Mouse (Mus musculus) forebrain, embryonic 10.5 days (tissue): ENCODE measurements at regions not wholly inside any gene's neighbourhood (a gene's known extent, or its start where the extent isn't known, plus 50 kb on each side); places are given as distances from the start of the nearest gene placed in this dataset.

Source experiments
- DNase-seq: peaks from one replicate; pipeline ENCODE4 v3.0.0-alpha.2; 2017; ENCODE audit warnings: low spot score; ENCODE audit errors: extremely low spot score
- H3K27ac ChIP-seq: fragments of 300-500 bp; sonication (generic); 2 replicates; pipeline ENCODE4 v1.5.1; 2016; ENCODE audit warnings: mild to moderate bottlenecking
- H3K27me3 ChIP-seq: fragments of 300-500 bp; sonication (generic); 2 replicates; pipeline ENCODE4 v1.6.1; 2016; ENCODE audit warnings: mild to moderate bottlenecking; ENCODE audit not compliant: poor library complexity, severe bottlenecking
- H3K36me3 ChIP-seq: fragments of 300-500 bp; sonication (generic); replicated peaks from 2 replicates; pipeline ENCODE4 v1.6.1; 2016; ENCODE audit warnings: mild to moderate bottlenecking, moderate library complexity
- H3K4me1 ChIP-seq: fragments of 300-500 bp; sonication (generic); 2 replicates; pipeline ENCODE4 v1.6.1; 2016
- H3K4me3 ChIP-seq: fragments of 300-500 bp; sonication (generic); 2 replicates; pipeline ENCODE4 v1.5.1; 2016; ENCODE audit warnings: mild to moderate bottlenecking, moderate library complexity
- H3K9me3 ChIP-seq: fragments of 300-500 bp; sonication (generic); 2 replicates; pipeline ENCODE4 v1.6.1; 2016; ENCODE audit warnings: mild to moderate bottlenecking, moderate library complexity
- WGBS: fragments of 180-500 bp; shearing (Covaris S2); methylation state at CpG from one replicate; pipeline ENCODE4 v1.1.7; 2016; 5-methylcytosine and 5-hydroxymethylcytosine counted together

DNA sequence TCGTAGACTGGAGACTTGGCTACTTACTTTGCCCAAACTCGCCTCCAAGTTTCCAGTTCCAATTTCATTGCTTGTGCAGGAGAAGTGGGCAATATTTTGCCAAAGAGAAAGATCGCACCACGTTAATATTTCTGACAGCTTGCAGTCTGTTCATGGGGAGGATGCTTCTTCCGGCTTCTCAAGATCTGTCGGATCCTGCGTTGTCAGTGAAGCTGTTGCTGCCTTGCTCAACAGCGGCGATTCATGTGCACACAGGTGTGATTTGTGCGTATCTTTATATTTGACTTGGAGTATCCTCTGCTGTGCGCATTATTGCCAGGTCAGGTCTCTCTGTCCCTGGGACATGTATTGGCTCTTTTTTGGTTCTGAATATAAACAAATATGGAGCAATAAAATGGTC is 118.3 kb downstream of the Btg1 start:
- DNase-seq, result no peak
- Histone ChIP-seq H3K27me3 (no peaks in the 10 kb centered on the region), H3K36me3 (no peaks in the 10 kb centered on the region), H3K9me3 (no peaks in the 10 kb centered on the region), H3K27ac (no peak overlapping the region), H3K4me3 (no peak overlapping the region), H3K4me1 (no peaks in the 10 kb centered on the region)
- WGBS, result 95% methylated on average over 11 of the region's 11 CpGs

DNA sequence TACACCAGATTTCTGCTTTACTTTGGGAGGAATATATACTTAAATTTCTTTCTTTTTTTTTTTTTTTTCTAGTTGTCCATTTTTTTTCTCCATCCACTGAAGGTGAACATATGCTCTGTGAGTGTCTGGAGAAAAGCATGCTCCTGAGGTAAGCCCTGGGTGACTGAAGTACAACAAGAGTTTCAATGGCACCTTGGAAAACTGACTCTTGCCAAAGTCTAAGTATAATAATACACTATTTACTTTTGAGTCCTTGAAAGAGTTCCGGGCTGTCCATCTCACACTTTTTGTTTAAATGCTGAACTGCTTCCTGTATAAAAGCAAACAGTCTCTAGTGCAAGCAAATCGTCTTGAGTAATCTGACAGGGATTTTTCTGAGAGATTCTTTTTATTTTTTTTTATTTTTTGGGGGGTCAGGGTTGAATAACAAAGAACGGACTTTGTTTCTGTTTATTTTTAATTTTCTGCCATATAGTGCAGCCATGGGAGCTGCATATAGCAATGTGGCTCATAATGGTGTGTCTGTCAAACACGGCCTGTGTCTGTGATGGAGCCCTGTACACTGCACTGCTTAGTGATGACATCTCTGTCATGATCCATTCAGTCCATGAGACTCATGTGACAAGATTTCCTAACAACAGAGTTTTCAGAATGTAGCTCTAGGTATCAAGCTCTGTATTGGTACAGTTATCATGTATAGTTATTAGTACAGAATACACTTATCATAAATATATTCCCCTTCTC is 119.3 kb downstream of the Btg1 start:
- no peaks in the 10 kb centered on the region for H3K36me3 ChIP-seq
- H3K27me3 ChIP-seq, result no peaks in the 10 kb centered on the region
- no peaks in the 10 kb centered on the region for H3K4me1 ChIP-seq
- no peak overlapping the region for H3K4me3 ChIP-seq
- H3K9me3 ChIP-seq, result no peaks in the 10 kb centered on the region
- DNase-seq, result no peak
- WGBS, result 87% methylated on average over 4 of the region's 4 CpGs
- no peak overlapping the region for H3K27ac ChIP-seq

DNA sequence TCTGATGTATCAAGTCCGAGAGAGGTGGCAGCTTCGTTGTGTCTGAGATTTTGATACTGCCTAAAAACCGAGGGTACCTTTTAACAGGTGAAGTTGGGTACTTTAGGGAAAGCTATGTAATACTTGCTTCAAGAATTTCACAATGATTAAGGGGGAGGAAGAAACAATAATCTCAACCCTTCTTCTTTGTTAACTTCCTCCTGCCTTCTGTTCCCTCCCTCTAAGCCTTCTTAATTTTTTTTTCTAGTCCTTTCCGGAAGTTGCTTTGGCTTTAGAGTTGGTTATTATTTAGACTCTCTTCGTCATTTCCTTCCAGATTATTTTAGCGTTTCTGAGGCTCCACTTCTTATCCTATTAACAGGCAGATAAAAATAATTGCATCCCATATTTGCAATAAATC is 121.2 kb downstream of the Btg1 start:
- Histone ChIP-seq H3K9me3 (no peaks in the 10 kb centered on the region), H3K27ac (no peak overlapping the region), H3K4me1 (no peaks in the 10 kb centered on the region), H3K4me3 (no peak overlapping the region), H3K27me3 (no peaks in the 10 kb centered on the region), H3K36me3 (no peaks in the 10 kb centered on the region)
- DNase-seq, result no peak
- 95% methylated on average over 6 of the region's 6 CpGs for WGBS

DNA sequence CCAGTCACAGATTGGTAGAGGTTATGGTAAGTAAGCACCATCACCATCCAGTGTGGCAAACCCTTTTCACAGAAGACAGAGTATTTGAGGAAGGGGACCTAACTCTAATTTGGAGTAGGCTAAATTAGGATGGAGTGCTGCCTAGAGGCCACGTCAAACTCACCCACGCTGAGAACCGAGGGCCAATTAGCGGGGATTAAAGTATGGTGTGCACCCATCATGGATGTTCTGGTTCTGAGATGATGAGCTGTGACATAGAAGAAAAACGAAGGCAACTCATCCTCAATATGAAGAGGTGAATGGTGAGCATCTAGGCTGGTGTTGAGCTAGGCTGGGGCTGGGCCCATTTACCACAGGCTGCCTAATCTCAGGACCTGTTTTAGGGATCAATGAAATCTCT is 121.8 kb downstream of the Btg1 start:
- H3K4me1 ChIP-seq, result no peaks in the 10 kb centered on the region
- H3K9me3 ChIP-seq, result no peaks in the 10 kb centered on the region
- H3K4me3 ChIP-seq, result no peak overlapping the region
- no peak for DNase-seq
- no peak overlapping the region for H3K27ac ChIP-seq
- no peaks in the 10 kb centered on the region for H3K36me3 ChIP-seq
- WGBS, result 89% methylated on average over 5 of the region's 5 CpGs
- H3K27me3 ChIP-seq, result no peaks in the 10 kb centered on the region

DNA sequence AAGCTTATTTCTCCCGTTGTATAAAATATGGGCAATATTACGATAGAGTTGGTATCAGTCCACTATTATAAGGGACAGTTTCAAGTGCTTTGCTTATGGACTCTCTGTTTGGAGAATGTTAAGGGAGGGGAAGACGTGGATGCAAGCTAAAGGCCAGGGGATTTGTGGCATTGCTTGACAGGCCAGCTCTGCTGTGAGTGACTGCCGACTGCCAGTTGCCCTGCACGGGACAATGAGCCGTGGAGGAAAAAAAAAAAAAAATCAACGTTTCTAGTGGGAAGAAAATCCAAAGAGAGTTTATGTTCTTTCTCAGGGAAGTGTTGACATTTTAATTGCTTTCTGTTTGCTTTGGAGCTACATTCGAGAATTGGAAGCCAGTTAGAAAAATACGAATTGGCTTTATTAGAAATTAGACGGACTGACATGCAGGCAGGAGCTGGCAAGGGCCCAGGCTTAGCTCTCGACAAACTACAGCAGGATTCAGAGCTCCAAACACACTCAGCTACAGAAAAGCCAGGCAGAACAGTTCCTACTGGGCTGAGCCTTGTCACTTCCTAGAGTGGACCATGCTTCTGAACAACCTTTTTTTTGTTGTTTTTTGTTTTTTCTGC is 127.5 kb downstream of the Btg1 start:
- Histone ChIP-seq H3K4me3 (no peak overlapping the region), H3K27me3 (no peaks in the 10 kb centered on the region), H3K9me3 (no peaks in the 10 kb centered on the region), H3K27ac (no peak overlapping the region), H3K4me1 (no peaks in the 10 kb centered on the region), H3K36me3 (no peaks in the 10 kb centered on the region)
- no peak for DNase-seq
- WGBS, result 79% methylated on average over 11 of the region's 11 CpGs

DNA sequence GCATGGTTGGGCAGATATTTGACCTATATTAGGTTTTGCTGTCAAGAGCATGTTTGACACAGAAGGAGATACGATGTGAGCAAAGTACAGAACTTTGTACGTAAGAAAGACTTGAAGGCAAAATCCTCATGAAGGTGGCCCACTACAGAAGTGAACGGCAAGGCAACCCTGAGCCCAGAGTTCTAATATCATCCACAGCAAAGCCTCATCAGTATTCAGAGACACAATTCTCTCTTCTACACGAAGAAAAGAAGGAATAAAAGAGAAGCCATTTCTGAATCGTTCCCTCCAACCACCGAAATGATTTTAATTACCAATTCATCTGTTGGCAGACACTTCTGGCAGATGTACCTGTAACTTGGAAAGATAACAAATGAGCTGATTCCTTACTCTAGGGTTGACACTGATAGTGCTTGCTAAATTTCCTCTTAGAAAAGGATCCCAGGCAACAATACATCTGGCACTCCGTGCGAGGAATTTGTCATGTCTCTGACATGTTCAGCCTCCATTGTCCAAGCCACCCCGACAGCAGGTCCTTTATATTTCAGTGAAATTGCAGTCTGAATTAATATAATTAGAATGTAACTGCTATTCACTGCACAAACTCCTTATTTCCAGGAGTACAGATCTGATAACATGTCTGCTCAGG is 130.3 kb downstream of the Btg1 start:
- no peak overlapping the region for H3K4me3 ChIP-seq
- no peaks in the 10 kb centered on the region for H3K27me3 ChIP-seq
- 94% methylated on average over 9 of the region's 9 CpGs for WGBS
- no peak overlapping the region for H3K27ac ChIP-seq
- H3K36me3 ChIP-seq, result no peaks in the 10 kb centered on the region
- DNase-seq, result no peak
- peaks cover 15% of the 10 kb centered on the region for H3K4me1 ChIP-seq
- no peaks in the 10 kb centered on the region for H3K9me3 ChIP-seq

DNA sequence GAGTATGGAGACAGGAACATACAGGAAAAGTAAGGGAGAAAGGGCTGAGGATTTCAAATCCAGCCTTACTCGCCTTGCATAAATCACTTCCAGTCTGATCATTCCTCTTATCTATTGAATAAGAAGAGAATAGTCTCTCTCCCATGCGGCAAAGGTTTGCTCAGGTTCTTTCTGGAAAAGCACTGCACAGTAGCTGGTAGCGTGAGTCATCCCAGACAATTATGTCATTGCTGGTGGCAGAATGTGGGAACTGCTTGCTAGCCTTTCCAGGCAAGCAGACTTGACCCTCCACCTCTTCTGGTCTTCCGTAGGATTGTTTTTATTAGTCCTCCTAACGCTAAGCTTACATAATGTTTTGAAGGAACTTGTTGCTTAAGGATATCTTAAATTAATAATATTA is 134.1 kb downstream of the Btg1 start:
- WGBS, result 68% methylated on average over 5 of the region's 5 CpGs
- no peak overlapping the region for H3K27ac ChIP-seq

DNA sequence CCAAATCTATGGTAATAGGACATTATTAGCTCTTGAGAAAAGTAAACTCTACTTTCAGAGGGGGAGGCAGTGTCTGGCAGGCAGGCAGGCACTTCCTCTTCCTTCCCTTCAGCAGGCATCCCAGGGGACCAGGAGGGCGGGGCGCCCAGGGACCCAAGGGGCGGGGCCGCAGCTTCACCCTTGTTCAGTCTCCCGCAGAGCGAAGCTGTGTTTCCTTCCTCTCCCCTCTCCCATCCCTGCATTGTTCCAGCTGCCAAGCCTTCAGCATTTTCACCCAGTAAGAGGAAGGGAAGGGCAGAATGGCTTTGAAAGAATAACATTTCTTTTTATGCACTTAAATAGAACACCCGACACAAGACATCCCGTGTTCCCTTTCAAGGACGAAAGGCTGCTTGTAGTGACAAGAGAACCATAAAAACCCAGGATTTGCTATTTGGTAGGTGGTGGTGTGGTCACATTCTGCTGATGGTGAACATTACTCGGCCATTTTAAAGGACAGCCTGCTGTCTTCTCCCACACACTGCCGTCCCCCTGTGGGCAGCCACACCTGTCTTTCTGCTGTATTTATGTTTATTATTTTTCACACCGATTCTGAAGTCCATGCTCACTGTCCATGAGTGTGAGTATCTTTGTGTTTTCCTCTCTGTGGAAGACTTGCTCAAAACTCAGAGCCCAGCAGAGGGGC is 134.9 kb downstream of the Btg1 start:
- WGBS, result 26% methylated on average over 12 of the region's 12 CpGs
- Histone ChIP-seq H3K4me3 (peak overlapping the region; percentile 29; the same call in 1 of the 2 replicates), H3K27me3 (no peaks in the 10 kb centered on the region), H3K9me3 (no peaks in the 10 kb centered on the region), H3K27ac (peak overlapping the region; percentile 56), H3K4me1 (peaks cover 47% of the 10 kb centered on the region), H3K36me3 (no peaks in the 10 kb centered on the region)
- peak; percentile 26 for DNase-seq

More for the DNA sequence above, 134.1 kb downstream of the Btg1 start:
- Histone ChIP-seq H3K27me3 (no peaks in the 10 kb centered on the region), H3K4me1 (peaks cover 38% of the 10 kb centered on the region), H3K9me3 (no peaks in the 10 kb centered on the region), H3K4me3 (no peak overlapping the region), H3K36me3 (no peaks in the 10 kb centered on the region)
- no peak for DNase-seq

DNA sequence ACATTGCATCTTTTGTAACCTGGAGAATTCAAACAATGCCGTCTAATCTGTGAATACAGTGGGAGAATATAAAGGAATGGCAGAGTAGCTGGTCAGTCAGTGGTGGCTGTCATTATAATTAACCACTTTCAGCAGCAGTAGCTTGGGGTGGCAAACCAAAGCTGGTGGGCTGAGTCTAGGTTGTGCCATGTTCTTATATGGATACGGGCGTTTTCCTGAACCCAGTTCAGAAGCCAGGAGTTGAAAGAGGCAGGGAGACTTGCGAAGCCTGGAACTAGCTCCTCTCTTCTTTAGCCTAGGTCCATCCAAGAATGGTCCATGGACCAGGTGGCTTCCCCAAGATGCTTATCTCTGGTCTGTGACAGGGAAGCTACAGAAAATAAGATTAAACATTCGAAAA is 135.7 kb downstream of the Btg1 start:
- Histone ChIP-seq H3K27ac (no peak overlapping the region), H3K4me3 (no peak overlapping the region), H3K36me3 (no peaks in the 10 kb centered on the region), H3K9me3 (no peaks in the 10 kb centered on the region), H3K27me3 (no peaks in the 10 kb centered on the region), H3K4me1 (peaks cover 47% of the 10 kb centered on the region)
- DNase-seq, result no peak
- 90% methylated on average over 5 of the region's 5 CpGs for WGBS

DNA sequence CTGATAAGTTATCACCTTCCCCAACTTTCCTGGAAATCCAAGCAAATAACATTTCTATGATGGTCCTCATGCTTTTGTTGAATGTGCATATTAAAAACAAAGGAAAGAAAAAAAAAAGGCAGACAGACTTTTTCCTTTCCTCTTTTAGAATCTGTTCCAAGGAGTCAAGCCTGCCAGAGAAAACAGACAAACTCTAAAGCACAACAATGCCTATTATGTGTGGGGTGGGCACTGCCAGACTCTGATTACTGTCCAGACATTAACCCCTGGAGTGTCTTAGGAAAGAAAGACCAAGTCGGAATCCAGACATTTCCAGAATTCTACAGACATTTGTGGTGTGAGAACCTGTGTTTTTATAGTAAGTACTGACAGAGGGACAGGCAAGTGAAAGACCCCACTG is 136.7 kb downstream of the Btg1 start:
- Histone ChIP-seq H3K27ac (no peak overlapping the region), H3K4me1 (peaks cover 47% of the 10 kb centered on the region), H3K27me3 (no peaks in the 10 kb centered on the region), H3K36me3 (no peaks in the 10 kb centered on the region), H3K4me3 (no peak overlapping the region), H3K9me3 (no peaks in the 10 kb centered on the region)
- 67% methylated on average over 1 of the region's 1 CpGs for WGBS
- DNase-seq, result no peak

DNA sequence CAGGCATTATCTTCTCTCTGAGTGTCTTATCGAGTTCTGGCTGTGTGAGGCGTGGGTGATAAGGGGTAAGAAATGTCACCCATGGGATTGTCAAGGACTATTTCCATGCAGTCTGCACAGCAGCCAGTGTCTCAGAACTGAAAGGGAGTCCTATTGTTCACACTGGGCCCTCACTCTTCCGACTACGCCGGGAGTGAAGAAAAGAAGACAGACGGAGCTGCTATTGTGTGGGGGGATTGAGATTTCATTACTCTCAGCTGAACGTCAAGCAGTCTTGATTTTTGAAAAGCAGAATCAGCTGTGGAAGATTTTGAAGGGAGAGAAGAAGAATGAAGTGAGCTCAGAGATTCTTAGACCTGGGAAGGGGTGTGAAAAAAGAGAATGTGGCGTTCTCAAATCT is 138.9 kb downstream of the Btg1 start:
- Histone ChIP-seq H3K36me3 (no peaks in the 10 kb centered on the region), H3K9me3 (no peaks in the 10 kb centered on the region), H3K4me1 (peaks cover 46% of the 10 kb centered on the region), H3K27ac (peak overlapping the region; percentile 63), H3K4me3 (no peak overlapping the region), H3K27me3 (no peaks in the 10 kb centered on the region)
- DNase-seq, result no peak
- 34% methylated on average over 8 of the region's 8 CpGs for WGBS

DNA sequence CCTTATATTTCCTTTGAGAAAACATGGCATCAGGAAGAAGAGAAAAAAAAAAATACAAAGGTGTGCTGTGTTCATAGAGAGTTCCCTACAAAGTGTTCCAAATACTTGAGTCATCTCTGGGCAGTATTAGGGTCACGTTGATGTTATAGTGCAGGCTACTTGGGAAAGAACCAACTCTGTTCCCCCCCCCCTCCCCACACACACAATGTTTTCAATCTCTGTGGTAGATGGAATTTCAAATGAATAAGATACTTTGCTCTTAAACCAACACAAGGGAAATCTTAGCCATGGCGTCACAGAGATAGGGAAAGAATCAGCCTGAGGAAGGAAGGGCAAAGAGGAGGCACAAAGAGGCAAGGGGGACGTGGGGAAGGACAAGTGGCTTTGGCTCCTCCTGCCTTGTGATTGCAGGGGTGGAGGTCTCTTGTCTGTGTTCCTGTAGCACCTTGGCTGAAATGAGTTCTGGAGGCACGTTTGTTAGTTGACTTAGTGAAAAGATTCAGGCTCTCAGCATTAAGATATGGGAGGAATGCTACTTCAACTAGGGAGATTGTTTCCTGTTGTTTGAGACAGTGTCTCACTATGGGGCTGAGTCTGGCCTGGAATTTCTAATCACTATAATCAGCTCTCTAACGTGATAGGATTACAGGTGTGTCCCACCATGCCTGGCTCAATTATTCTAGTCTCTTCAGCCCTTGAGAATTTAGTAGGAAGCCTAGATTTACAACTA is 139.7 kb downstream of the Btg1 start:
- Histone ChIP-seq H3K27ac (no peak overlapping the region), H3K4me1 (peaks cover 38% of the 10 kb centered on the region), H3K9me3 (no peaks in the 10 kb centered on the region), H3K4me3 (no peak overlapping the region), H3K36me3 (no peaks in the 10 kb centered on the region), H3K27me3 (no peaks in the 10 kb centered on the region)
- DNase-seq, result no peak
- WGBS, result 52% methylated on average over 5 of the region's 5 CpGs
